Mouse (Mus musculus) cerebellum, adult 2 months (tissue): Measurements from ENCODE around the gene Ccdc188. TPM values are rescaled to one million over a fixed set of nuclear protein-coding genes. Genes with fewer than 3 reads are reported as not detected.
A peak's percentile ranks its signal among the peaks of the same experiment; 100 is the strongest.

Source experiments
- DNase-seq, 2 experiments: peaks; one replicate each; pipeline ENCODE4 v3.0.0; 2021
- H3K27ac ChIP-seq: fragments of 200-500 bp; 2 replicates; pipeline ENCODE4 v1.5.1; 2012; ENCODE audit warnings: low read length, control low read depth, inconsistent platforms; ENCODE audit not compliant: insufficient read depth
- H3K27me3 ChIP-seq: fragments of 200-500 bp; 2 replicates; pipeline ENCODE4 v1.6.1; 2012; ENCODE audit warnings: inconsistent platforms, mild to moderate bottlenecking, low read length, moderate library complexity; ENCODE audit not compliant: control insufficient read depth, insufficient read depth
- H3K4me1 ChIP-seq: fragments of 200-500 bp; 2 replicates; pipeline ENCODE4 v1.6.1; 2011; ENCODE audit warnings: low read length; ENCODE audit not compliant: control insufficient read depth, insufficient read depth
- H3K4me3 ChIP-seq: fragments of 200-500 bp; replicated peaks from 2 replicates; pipeline ENCODE3; 2011; ENCODE audit warnings: mild to moderate bottlenecking, low read depth, low read length, control low read depth; ENCODE audit not compliant: insufficient read depth
- CTCF ChIP-seq: fragments of 200-500 bp; IDR thresholded peaks from 2 replicates; pipeline ENCODE4 v1.5.1; 2011; ENCODE audit warnings: low read depth, mild to moderate bottlenecking, control low read depth, low read length, moderate library complexity, borderline replicate concordance; ENCODE audit not compliant: insufficient read depth
- POLR2A ChIP-seq: fragments of 200-500 bp; IDR thresholded peaks from 2 replicates; pipeline ENCODE4 v1.6.1; 2011; ENCODE audit warnings: low read length, control low read depth, borderline replicate concordance; ENCODE audit not compliant: insufficient read depth
- WGBS: fragments of 180-500 bp; shearing (Covaris S2); methylation state at CpG from one replicate; pipeline ENCODE4 v1.1.7; 2018; 5-methylcytosine and 5-hydroxymethylcytosine counted together
- polyA plus RNA-seq: library from polyadenylated mRNA; depleted of rRNA; stranded (reverse); fragments of >200 nt; gene quantifications from 2 replicates; pipeline ENCODE4 v1.2.3, GENCODE M21; 2012

Ccdc188 gene
- polyA plus RNA-seq, 1 experiment: not detected

DNA sequence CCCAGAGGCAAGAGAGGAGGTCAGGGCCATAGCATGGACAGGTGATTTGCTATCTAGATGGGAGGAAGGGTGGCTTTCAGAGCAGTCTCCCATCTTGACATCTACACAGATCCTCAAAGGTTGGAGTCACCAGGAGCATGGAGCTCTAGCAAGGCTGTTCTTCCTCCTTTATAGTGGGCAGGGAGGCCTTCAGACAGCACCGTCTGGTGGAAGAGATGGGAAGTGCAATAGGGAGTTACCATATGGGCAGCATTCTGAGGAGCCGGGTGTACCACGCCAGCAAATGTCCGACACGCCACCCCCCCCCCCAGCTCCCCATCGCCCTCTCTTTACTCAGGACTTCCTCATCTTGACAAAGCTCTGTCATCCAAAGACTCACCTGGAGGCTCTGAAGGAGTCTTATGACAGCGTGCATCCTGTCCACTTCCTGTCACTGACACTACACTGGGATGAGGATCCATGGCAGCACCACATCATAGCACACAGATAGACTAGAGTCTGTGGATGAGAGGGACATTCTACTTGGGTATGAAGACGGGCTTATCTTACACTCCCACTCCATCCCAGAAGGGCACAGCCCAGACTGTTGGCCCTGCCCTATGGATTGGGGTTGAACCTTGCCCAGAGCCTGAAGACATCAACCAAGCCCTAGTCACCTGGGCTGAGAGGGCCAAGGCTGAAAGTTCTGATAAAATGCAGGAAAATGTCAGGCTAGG lies 6.8 kb upstream of the Ccdc188 start:
- Histone ChIP-seq H3K27ac (no peak overlapping the region), H3K4me1 (peaks cover 22% of the 10 kb centered on the region; the same call in 1 of the 2 replicates), H3K4me3 (no peak overlapping the region), H3K27me3 (no peaks in the 10 kb centered on the region)
- peak; percentile 75 to 77 for DNase-seq
- peak; percentile 85 for TF ChIP-seq CTCF
- no peak for TF ChIP-seq POLR2A
- 23% methylated on average over 8 of the region's 8 CpGs for WGBS

DNA sequence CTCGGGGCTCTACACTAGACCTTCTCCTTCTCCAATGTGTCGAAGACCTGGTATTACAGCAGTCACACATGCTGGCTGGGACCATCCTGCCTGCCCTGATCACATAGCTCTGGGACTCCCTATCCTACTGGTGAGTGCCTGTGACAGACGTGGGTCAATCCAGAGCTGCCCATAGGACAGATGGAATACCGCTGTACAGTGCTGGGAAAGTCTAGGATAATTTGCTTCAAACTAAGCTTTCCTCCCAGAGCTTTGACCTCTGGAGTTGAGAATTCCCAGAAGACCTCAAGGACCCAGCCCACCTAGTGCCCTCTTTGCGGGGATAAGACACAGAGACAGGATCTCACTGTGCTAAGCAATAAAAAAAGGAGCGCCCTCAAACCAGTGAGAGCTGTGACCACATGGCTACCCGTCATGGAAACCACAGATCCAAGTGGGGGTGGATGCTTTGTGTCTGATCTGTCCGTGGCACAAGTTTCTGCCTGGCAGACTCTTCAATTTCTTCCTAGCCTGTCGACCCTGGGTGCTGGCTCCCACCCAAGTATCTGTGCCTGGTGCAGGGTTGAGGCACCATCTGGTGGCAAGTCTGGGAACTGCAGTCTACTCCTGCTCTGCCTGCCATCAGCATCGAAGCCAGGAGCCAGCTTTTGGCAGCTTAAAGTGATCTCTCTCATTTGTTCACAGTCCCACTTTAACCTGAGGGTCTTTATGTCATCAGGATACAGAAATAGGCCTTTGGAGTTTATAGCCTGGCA lies 6.1 kb upstream of the Ccdc188 start:
- no peaks in the 10 kb centered on the region for H3K27me3 ChIP-seq
- H3K4me1 ChIP-seq: peaks cover 20% of the 10 kb centered on the region; the same call in 1 of the 2 replicates
- 27% methylated on average over 10 of the region's 10 CpGs for WGBS
- DNase-seq: peak; percentile 84 to 93
- TF ChIP-seq CTCF (peak; percentile 100), POLR2A (no peak)
- H3K27ac ChIP-seq: no peak overlapping the region
- no peak overlapping the region for H3K4me3 ChIP-seq

DNA sequence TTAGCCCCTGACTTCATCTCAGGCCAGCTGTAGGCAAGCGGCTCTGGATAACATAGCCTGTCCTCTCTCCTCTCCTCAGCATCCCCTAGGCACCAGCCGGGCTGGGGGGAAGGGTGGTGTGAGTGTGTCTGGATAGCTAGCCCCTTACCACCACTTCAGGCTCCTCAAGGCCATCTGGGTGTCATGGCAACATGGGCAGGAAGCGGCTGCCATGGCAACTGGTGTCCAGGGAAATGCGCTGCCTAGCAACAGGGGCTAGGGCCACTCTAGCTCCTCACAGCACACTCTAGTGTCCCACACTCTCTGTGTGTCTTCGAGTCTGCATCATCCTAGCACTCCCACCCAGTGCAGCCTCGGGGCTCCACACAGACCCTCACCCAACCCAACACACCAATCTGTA lies 4.0 kb upstream of the Ccdc188 start:
- WGBS: 42% methylated on average over 6 of the region's 6 CpGs
- no peak for TF ChIP-seq POLR2A
- no peak for TF ChIP-seq CTCF
- H3K4me1 ChIP-seq: peaks cover 18% of the 10 kb centered on the region; the same call in 1 of the 2 replicates
- H3K27me3 ChIP-seq: no peaks in the 10 kb centered on the region
- H3K4me3 ChIP-seq: no peak overlapping the region
- no peak overlapping the region for H3K27ac ChIP-seq
- no peak for DNase-seq

DNA sequence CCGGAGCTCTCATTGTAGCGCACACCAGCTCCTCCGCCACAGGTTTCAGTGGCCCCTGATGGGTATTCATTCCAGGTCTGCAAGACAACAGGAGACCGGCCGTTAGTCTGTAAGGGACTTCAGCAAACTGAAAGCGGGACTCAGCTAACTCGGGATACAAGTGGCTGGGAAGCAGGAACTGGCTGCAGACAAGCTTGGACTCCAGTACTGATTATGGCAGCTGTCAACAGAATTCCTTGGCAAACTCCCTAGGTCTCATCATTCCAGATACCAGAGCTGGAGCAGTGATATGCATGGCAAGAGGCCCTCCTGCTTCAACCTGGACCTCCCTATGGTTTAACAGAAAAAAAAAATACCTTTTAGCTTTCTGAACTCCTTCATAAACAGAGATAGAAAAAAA lies 2.8 kb upstream of the Ccdc188 start:
- Histone ChIP-seq H3K4me3 (no peak overlapping the region), H3K27me3 (no peaks in the 10 kb centered on the region), H3K27ac (no peak overlapping the region), H3K4me1 (peaks cover 18% of the 10 kb centered on the region; the same call in 1 of the 2 replicates)
- TF ChIP-seq POLR2A: no peak
- no peak for TF ChIP-seq CTCF
- DNase-seq: no peak
- WGBS: 25% methylated on average over 7 of the region's 7 CpGs

DNA sequence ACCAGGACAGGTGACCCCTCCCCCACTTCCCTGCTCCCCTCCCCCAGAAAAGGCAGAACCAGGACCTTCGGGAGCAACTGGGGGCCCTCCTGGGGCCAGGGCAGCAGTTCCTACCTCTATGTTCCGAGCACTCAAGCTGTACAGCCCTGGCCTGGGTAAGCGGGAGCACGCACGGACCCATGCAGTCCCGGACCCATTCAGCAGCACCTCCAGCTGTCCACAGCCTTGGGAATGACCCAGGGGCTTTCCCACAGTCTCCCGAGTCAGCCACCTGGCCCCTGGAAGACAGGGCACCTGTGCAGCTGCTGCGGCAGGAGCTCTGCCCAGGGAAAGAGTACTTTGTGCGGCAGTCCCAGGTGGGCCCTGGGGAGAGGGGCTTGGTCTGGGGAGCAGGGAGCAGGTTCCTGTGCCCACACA lies 909 bp downstream of the Ccdc188 start:
- H3K4me1 ChIP-seq: 0 out of 2 replicates have a peak, but pooled peaks cover 8% of the 10 kb centered on the region
- no peaks in the 10 kb centered on the region for H3K27me3 ChIP-seq
- WGBS: 72% methylated on average over 9 of the region's 9 CpGs
- no peak for TF ChIP-seq CTCF
- TF ChIP-seq POLR2A: no peak
- H3K27ac ChIP-seq: no peak overlapping the region
- DNase-seq: no peak
- no peak overlapping the region for H3K4me3 ChIP-seq

DNA sequence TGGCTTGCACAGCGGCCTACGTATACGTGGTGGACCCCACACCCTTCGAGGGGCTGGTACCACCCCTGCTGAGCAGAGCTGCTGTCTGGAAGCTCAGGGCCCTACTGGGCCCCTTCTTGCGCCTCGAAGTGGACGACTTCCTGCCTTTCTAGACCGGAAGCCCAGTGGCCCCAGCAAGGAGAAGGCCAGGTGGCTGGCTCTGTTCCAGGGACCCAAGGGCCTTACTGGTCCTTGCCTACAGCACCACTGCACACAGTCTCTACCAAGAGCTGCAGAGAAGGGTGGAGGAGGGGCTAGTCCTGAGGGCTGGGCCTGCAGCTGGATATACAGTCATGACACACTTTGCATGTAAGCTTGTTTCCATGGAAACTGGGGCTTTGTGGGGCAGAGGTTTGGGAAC lies 2.3 kb downstream of the Ccdc188 start:
- Histone ChIP-seq H3K27ac (no peak overlapping the region), H3K27me3 (no peaks in the 10 kb centered on the region), H3K4me3 (no peak overlapping the region), H3K4me1 (no peaks in the 10 kb centered on the region)
- DNase-seq: peak in 1 of 2 experiments; percentile 27
- no peak for TF ChIP-seq CTCF
- no peak for TF ChIP-seq POLR2A
- WGBS: 39% methylated on average over 8 of the region's 8 CpGs

DNA sequence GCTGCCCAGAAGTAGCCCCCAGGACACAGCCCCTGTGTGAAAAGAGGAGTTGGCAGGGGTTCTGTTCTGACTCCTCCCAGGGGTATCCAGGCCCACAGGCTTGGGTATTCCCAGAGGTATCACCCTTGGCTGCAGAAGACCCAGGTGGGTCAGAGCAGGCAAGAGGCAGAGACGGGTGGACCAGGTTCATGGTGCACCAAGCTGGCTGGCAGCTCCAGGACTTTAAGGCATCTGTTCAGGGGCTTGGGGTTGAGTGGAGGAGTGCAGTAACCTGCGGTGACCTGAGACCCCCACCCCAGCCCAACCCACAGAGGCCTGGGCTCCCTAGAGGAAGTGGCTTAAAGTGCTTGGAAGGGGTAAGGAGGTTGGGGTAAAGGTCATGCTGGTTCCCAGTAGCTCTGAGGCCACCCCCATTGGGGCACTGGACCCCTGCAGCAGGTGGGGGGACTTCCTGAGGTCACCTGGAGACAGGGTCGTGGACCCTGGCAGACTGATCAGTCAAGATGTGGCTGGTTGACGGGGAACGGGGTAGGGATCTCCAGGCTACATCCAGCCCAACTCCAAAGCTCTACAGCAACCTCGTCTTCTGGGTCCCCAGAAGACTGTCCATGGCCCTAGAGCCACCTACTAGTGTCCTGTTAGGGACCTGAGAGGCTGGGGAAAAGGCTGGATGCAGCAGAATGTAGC lies 3.3 kb downstream of the Ccdc188 start:
- Histone ChIP-seq H3K27me3 (no peaks in the 10 kb centered on the region), H3K27ac (no peak overlapping the region), H3K4me3 (no peak overlapping the region), H3K4me1 (no peaks in the 10 kb centered on the region)
- WGBS: 85% methylated on average over 6 of the region's 6 CpGs
- DNase-seq: no peak
- no peak for TF ChIP-seq POLR2A
- no peak for TF ChIP-seq CTCF

DNA sequence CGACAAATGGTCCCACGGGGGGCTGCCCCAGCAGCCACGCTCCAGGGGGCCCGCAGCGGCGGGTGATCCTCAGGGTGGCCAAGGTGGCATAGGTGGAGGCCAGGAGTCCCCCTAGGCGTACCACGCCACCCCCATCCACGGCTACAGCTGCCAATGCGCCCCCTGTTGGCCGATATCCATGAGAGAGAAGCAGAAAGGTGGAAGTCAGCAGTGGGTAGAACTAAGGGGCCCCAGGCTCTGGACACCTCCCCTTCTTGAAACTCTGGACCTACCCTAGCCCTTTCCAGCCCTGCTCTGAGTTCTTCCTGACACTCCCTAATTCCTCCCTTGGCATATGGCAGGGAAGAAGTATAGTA lies 3.8 kb downstream of the Ccdc188 start:
- H3K4me1 ChIP-seq: no peaks in the 10 kb centered on the region
- H3K4me3 ChIP-seq: no peak overlapping the region
- WGBS: 68% methylated on average over 11 of the region's 11 CpGs
- no peak overlapping the region for H3K27ac ChIP-seq
- peak; percentile 19; the same call in 1 of the 2 replicates for TF ChIP-seq CTCF
- no peak for TF ChIP-seq POLR2A
- no peaks in the 10 kb centered on the region for H3K27me3 ChIP-seq
- no peak for DNase-seq
